ENCODE assay signal across 21 mouse cellular contexts in the genomic region with DNA sequence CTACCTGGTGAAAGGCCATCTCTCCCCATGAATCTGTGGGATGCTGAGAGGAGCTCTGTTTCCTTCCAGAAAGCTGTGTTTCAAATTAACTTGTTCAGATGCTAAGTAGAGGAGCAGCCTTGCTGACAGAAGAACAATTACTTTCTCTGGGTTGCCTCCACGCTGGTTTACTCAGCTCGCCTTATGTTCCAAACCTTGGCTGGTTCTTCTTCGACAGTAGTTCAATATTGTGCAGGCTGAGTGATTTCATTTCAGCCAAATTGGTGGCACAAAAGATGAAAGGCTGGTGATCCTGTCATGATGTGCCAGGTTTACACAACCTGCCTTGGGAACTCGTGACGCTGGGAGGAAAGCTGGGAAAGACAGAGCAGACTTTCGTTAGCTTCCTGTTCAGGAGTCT.
A peak's percentile ranks its signal among the peaks of the same experiment; 100 is the strongest.
DNase-seq lines count a peak whose midpoint lies in the region; ATAC-seq lines count a peak whose summit lies in the region.
"Had no signal": no experiment of that assay in that cellular context is flagged by ENCODE, and none has a peak within 500 bp of the region (broad histone marks: within the 10 kb centered on the region; RNA-seq: fewer than 3 reads in every experiment).

No protein-coding gene starts in this region.

- 0 out of 2 replicates have a peak overlapping the region, but pooled peaks have one; percentile 31 for H3K27ac ChIP-seq in hindbrain, embryonic 10.5 days
- no peak overlapping the region for H3K27ac ChIP-seq in hindbrain, embryonic 13.5 days
- H3K27ac ChIP-seq: embryonic facial prominence, embryonic 10.5 days; macrophage; neural tube, embryonic 12.5 days; stomach, postnatal 0 days had no signal

- no peak overlapping the region for H3K4me2 ChIP-seq in hindbrain, embryonic 13.5 days
- H3K4me2 ChIP-seq: heart, embryonic 11.5 days; lung, embryonic 14.5 days; neural tube, embryonic 12.5 days had no signal

- 46% methylated on average over 6 of the region's 6 CpGs for WGBS in hindbrain, embryonic 10.5 days
- 38% methylated on average over 6 of the region's 6 CpGs for WGBS in hindbrain, embryonic 13.5 days

- no peak for ATAC-seq in hindbrain, embryonic 13.5 days (ENCODE audit: low FRiP score)
- no peak for ATAC-seq in megakaryocyte progenitor cell, adult 5-6 weeks (replicated peaks; ENCODE audit: poor library complexity)

- DNase-seq in cerebellum, adult 9-11 months, result peak; percentile 21
- no peak for DNase-seq in cerebellum, adult 8-10 months
- DNase-seq in hindbrain, embryonic 10.5 days (ENCODE audit: low spot score), result no peak
- DNase-seq in right cerebral cortex, adult 18-20 months, result peak; percentile 8
- DNase-seq in right cerebral cortex, postnatal 25 days, result no peak
- no peak for DNase-seq in gastrocnemius, postnatal 10 days
- DNase-seq: adrenal gland, adult 2 months; cerebellum, adult 9-10 months; heart, postnatal 14 days; kidney, adult 2 months; kidney, postnatal 14 days; liver; lung, embryonic 14.5 days; right cerebral cortex, postnatal 14 days had no signal

- no peaks in the 10 kb centered on the region for H3K36me3 ChIP-seq in hindbrain, embryonic 10.5 days
- no peaks in the 10 kb centered on the region for H3K36me3 ChIP-seq in hindbrain, embryonic 13.5 days
- H3K36me3 ChIP-seq: embryonic facial prominence, embryonic 10.5 days; neural tube, embryonic 12.5 days had no signal

- H3K4me1 ChIP-seq in hindbrain, embryonic 10.5 days (replicated peaks), result peaks cover 12% of the 10 kb centered on the region; the same call in 1 of the 2 replicates
- H3K4me1 ChIP-seq in hindbrain, embryonic 13.5 days (replicated peaks), result 0 out of 2 replicates have a peak, but pooled peaks cover 5% of the 10 kb centered on the region
- H3K4me1 ChIP-seq: embryonic facial prominence, embryonic 10.5 days; neural tube, embryonic 12.5 days had no signal

- H3K9me3 ChIP-seq in hindbrain, embryonic 10.5 days, result peaks cover 11% of the 10 kb centered on the region; the same call in 1 of the 2 replicates
- H3K9me3 ChIP-seq in hindbrain, embryonic 13.5 days, result no peaks in the 10 kb centered on the region
- H3K9me3 ChIP-seq: embryonic facial prominence, embryonic 10.5 days had no signal

- H3K27me3 ChIP-seq in hindbrain, embryonic 10.5 days (ENCODE audit: insufficient read depth, poor library complexity, severe bottlenecking), result no peaks in the 10 kb centered on the region
- H3K27me3 ChIP-seq in hindbrain, embryonic 13.5 days, result no peaks in the 10 kb centered on the region
- H3K27me3 ChIP-seq: neural tube, embryonic 12.5 days had no signal

- no peak overlapping the region for H3K4me3 ChIP-seq in hindbrain, embryonic 10.5 days
- no peak overlapping the region for H3K4me3 ChIP-seq in hindbrain, embryonic 13.5 days
- H3K4me3 ChIP-seq: embryonic facial prominence, embryonic 10.5 days; neural tube, embryonic 12.5 days had no signal

- H3K9ac ChIP-seq in hindbrain, embryonic 13.5 days, result no peak overlapping the region
- H3K9ac ChIP-seq: lung, embryonic 14.5 days; neural tube, embryonic 12.5 days had no signal

Comparison
In these comparisons a context has a peak if more than half of its experiments do, and no peak if none do; other contexts are left out.
1. DNase-seq: peak in cerebellum, adult 9-11 months (single experiment) and right cerebral cortex, adult 18-20 months (single experiment); none in cerebellum, adult 8-10 months (single experiment), hindbrain, embryonic 10.5 days (single experiment), right cerebral cortex, postnatal 25 days (single experiment) and gastrocnemius, postnatal 10 days (single experiment).